Mouse (Mus musculus): ENCODE results near the gene Sugct. TPM values are rescaled to one million over a fixed set of nuclear protein-coding genes. Genes with fewer than 3 reads are reported as not detected.

The Sugct gene
- polyA plus RNA-seq, 1 experiment from 2014 or later = 2.7 TPM

- peaks cover 29% of the 10 kb centered on the region for H3K4me1 ChIP-seq (replicated peaks)
- no peak overlapping the region for H3K27ac ChIP-seq
- H3K9me3 ChIP-seq (replicated peaks) = no peaks in the 10 kb centered on the region
- peak overlapping the region; percentile 87 for H3K4me3 ChIP-seq (replicated peaks)
- peaks cover 4% of the 10 kb centered on the region for H3K36me3 ChIP-seq
- 0 out of 2 replicates have a peak overlapping the region, but pooled peaks have one; percentile 2 for H3K9ac ChIP-seq
- no peaks in the 10 kb centered on the region for H3K27me3 ChIP-seq
- ATAC-seq (ENCODE audit: low read depth) = no peak
- peak overlapping the region; percentile 87 for H3K4me2 ChIP-seq
- whole genome bisulfite sequencing (ENCODE audit: insufficient replicate concordance) = 58% methylated on average over 5 of the region's 5 CpGs
- no peak for DNase-seq
Measured at GRCm38 (mm10) chr13:17693816-17694215, 1.5 kb downstream of the Sugct start.

DNA sequence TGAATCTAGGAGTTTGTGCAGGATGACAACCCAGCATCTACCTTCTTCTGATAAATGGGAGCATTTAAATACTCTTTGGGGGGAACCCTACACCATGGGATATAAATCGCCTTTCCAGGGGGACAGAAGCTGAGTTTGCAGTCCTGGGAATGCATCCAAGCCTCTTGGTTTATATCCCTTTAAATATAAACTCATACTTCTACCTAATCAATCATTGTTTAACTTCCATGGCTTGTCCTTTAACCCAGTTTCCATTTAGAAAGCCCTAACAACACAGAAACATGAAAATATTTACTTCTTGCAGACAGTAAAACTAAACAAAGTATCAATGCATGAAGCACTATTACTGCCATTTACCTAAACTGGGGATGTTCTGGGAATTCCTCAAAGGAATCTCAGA is 3.9 kb downstream of the Sugct start:
- ATAC-seq (ENCODE audit: low read depth) = no peak
- no peak for DNase-seq
- H3K4me1 ChIP-seq (replicated peaks) = peaks cover 16% of the 10 kb centered on the region
- H3K4me3 ChIP-seq (replicated peaks) = no peak overlapping the region
- H3K9me3 ChIP-seq (replicated peaks) = no peaks in the 10 kb centered on the region
- no peak overlapping the region for H3K4me2 ChIP-seq
- no peak overlapping the region for H3K9ac ChIP-seq
- no peak overlapping the region for H3K27ac ChIP-seq
- 46% methylated on average over 1 of the region's 1 CpGs for WGBS (ENCODE audit: insufficient replicate concordance)
- no peaks in the 10 kb centered on the region for H3K27me3 ChIP-seq
- H3K36me3 ChIP-seq = no peaks in the 10 kb centered on the region

- H3K4me1 ChIP-seq (replicated peaks) = peaks cover 16% of the 10 kb centered on the region
- no peaks in the 10 kb centered on the region for H3K27me3 ChIP-seq
- ATAC-seq (ENCODE audit: low read depth) (no peak), DNase-seq (no peak)
- no peak overlapping the region for H3K4me2 ChIP-seq
- H3K9ac ChIP-seq = no peak overlapping the region
- H3K9me3 ChIP-seq (replicated peaks) = no peaks in the 10 kb centered on the region
- no peak overlapping the region for H3K27ac ChIP-seq
- H3K4me3 ChIP-seq (replicated peaks) = no peak overlapping the region
- no peaks in the 10 kb centered on the region for H3K36me3 ChIP-seq
Measured at GRCm38 (mm10) chr13:17690686-17691085, 4.7 kb downstream of the Sugct start.

DNA sequence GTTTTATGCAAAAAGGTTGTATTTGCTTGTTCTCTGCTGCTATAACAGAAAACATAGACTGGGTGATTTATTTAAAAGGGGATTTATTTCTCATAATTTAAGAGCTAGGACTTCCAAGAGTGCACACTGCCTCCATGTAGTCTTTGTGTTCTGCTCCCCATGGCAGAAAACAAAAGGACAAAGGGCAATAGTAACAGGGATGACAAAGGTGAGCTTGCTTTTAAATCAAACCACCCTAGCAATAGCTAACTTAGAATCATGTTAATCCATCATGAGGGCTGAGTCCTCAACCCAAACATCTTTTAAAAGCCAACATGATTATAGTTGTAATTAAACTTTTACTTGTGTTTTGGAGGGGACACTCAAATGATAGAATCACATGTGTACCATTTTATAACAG is 5.9 kb downstream of the Sugct start:
- Histone ChIP-seq H3K4me3 (replicated peaks) (no peak overlapping the region), H3K9me3 (replicated peaks) (no peaks in the 10 kb centered on the region), H3K27me3 (no peaks in the 10 kb centered on the region), H3K4me2 (no peak overlapping the region), H3K4me1 (replicated peaks) (peaks cover 16% of the 10 kb centered on the region), H3K9ac (no peak overlapping the region), H3K36me3 (no peaks in the 10 kb centered on the region), H3K27ac (no peak overlapping the region)
- no peak for DNase-seq
- ATAC-seq (ENCODE audit: low read depth) = no peak

GRCm38 (mm10) chr13:17671122-17671521 is 24.2 kb downstream of the Sugct start:
- WGBS (ENCODE audit: insufficient replicate concordance) = 33% methylated on average over 1 of the region's 1 CpGs
- H3K27ac ChIP-seq = no peak overlapping the region
- no peak overlapping the region for H3K9ac ChIP-seq
- H3K27me3 ChIP-seq = no peaks in the 10 kb centered on the region
- DNase-seq (no peak), ATAC-seq (ENCODE audit: low read depth) (peak; percentile 84)
- H3K4me3 ChIP-seq (replicated peaks) = no peak overlapping the region
- no peaks in the 10 kb centered on the region for H3K36me3 ChIP-seq
- no peaks in the 10 kb centered on the region for H3K9me3 ChIP-seq (replicated peaks)
- no peak overlapping the region for H3K4me2 ChIP-seq
- H3K4me1 ChIP-seq (replicated peaks) = no peaks in the 10 kb centered on the region

GRCm38 (mm10) chr13:17667380-17667779 is 28.0 kb downstream of the Sugct start:
- ATAC-seq (ENCODE audit: low read depth) (no peak), DNase-seq (no peak)
- Histone ChIP-seq H3K9ac (no peak overlapping the region), H3K4me3 (replicated peaks) (no peak overlapping the region), H3K36me3 (no peaks in the 10 kb centered on the region), H3K27ac (no peak overlapping the region), H3K4me1 (replicated peaks) (no peaks in the 10 kb centered on the region), H3K27me3 (no peaks in the 10 kb centered on the region), H3K9me3 (replicated peaks) (no peaks in the 10 kb centered on the region), H3K4me2 (no peak overlapping the region)
- WGBS (ENCODE audit: insufficient replicate concordance) = 75% methylated on average over 1 of the region's 1 CpGs

GRCm38 (mm10) chr13:17642294-17642693 is 53.1 kb downstream of the Sugct start:
- Histone ChIP-seq H3K27me3 (no peaks in the 10 kb centered on the region), H3K36me3 (no peaks in the 10 kb centered on the region)

GRCm38 (mm10) chr13:17638008-17638407 is 57.3 kb downstream of the Sugct start:
- ATAC-seq (ENCODE audit: low read depth) = no peak

More at GRCm38 (mm10) chr13:17642294-17642693, 53.1 kb downstream of the Sugct start:
- Histone ChIP-seq H3K9me3 (replicated peaks) (no peaks in the 10 kb centered on the region), H3K4me2 (no peak overlapping the region), H3K4me3 (replicated peaks) (no peak overlapping the region), H3K4me1 (replicated peaks) (no peaks in the 10 kb centered on the region), H3K27ac (no peak overlapping the region), H3K9ac (no peak overlapping the region)
- DNase-seq = no peak
- 33% methylated on average over 2 of the region's 2 CpGs for WGBS (ENCODE audit: insufficient replicate concordance)
- no peak for ATAC-seq (ENCODE audit: low read depth)

DNA sequence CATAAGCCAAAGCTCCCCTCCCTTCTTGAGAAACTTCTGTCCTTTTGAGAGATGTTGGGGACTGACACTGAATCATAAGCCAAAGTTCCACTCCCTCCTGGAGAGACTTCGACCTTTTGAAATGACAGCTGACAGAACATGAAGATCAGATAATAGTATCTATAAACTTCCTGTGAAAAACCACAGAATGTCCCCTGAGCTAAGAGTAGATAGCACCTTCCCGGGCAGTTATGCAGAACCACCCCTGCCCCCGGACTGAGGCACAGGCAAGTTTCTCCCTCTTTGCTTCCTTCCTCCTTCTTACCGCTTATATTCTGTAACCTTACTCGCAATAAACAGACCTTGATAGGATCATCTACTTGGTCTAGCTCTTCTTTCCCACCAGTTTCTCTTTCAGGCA is 68.2 kb downstream of the Sugct start:
- no peak for DNase-seq
- no peak for ATAC-seq (ENCODE audit: low read depth)
- Histone ChIP-seq H3K27me3 (no peaks in the 10 kb centered on the region), H3K4me1 (replicated peaks) (no peaks in the 10 kb centered on the region), H3K4me3 (replicated peaks) (no peak overlapping the region), H3K9ac (no peak overlapping the region), H3K9me3 (replicated peaks) (no peaks in the 10 kb centered on the region), H3K27ac (no peak overlapping the region), H3K36me3 (no peaks in the 10 kb centered on the region), H3K4me2 (no peak overlapping the region)
- WGBS (ENCODE audit: insufficient replicate concordance) = 11% methylated on average over 5 of the region's 5 CpGs

More at GRCm38 (mm10) chr13:17638008-17638407, 57.3 kb downstream of the Sugct start:
- no peaks in the 10 kb centered on the region for H3K9me3 ChIP-seq (replicated peaks)
- H3K4me1 ChIP-seq (replicated peaks) = no peaks in the 10 kb centered on the region
- H3K9ac ChIP-seq = no peak overlapping the region
- no peaks in the 10 kb centered on the region for H3K36me3 ChIP-seq
- DNase-seq = no peak
- no peaks in the 10 kb centered on the region for H3K27me3 ChIP-seq
- H3K27ac ChIP-seq = no peak overlapping the region
- H3K4me2 ChIP-seq = no peak overlapping the region
- no peak overlapping the region for H3K4me3 ChIP-seq (replicated peaks)

GRCm38 (mm10) chr13:17624976-17625375 is 70.4 kb downstream of the Sugct start:
- no peak overlapping the region for H3K27ac ChIP-seq

DNA sequence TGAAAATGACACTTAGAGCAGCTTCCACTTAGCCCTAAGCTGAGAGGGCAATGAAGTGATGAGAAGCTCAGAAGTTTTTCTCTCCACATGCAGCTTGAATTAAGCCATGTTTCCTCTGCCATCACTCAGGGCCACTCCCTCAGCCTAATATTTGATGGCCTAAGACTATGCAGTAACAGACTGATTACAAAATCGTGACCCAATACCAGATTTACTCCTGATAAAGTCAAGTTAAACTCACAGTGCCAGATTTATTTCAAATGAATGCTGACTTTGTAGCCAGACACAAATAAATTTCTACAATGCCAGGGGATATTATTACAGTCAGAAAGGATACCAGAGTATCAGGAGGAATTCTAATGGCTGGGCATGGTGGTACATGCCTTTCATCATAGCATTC is 89.1 kb downstream of the Sugct start:
- H3K4me3 ChIP-seq (replicated peaks) = no peak overlapping the region
- no peaks in the 10 kb centered on the region for H3K36me3 ChIP-seq
- no peak overlapping the region for H3K4me2 ChIP-seq
- H3K27ac ChIP-seq = no peak overlapping the region
- no peaks in the 10 kb centered on the region for H3K9me3 ChIP-seq (replicated peaks)
- no peaks in the 10 kb centered on the region for H3K27me3 ChIP-seq
- no peak for ATAC-seq (ENCODE audit: low read depth)
- 29% methylated on average over 1 of the region's 1 CpGs for WGBS (ENCODE audit: insufficient replicate concordance)
- H3K9ac ChIP-seq = no peak overlapping the region
- DNase-seq = no peak
- H3K4me1 ChIP-seq (replicated peaks) = no peaks in the 10 kb centered on the region

More at GRCm38 (mm10) chr13:17624976-17625375, 70.4 kb downstream of the Sugct start:
- H3K9ac ChIP-seq = no peak overlapping the region
- no peaks in the 10 kb centered on the region for H3K27me3 ChIP-seq
- no peak for ATAC-seq (ENCODE audit: low read depth)
- H3K4me2 ChIP-seq = no peak overlapping the region
- H3K4me3 ChIP-seq (replicated peaks) = no peak overlapping the region
- no peaks in the 10 kb centered on the region for H3K36me3 ChIP-seq
- no peaks in the 10 kb centered on the region for H3K4me1 ChIP-seq (replicated peaks)
- H3K9me3 ChIP-seq (replicated peaks) = no peaks in the 10 kb centered on the region
- DNase-seq = no peak

GRCm38 (mm10) chr13:17604670-17605069 is 90.7 kb downstream of the Sugct start:
- ATAC-seq (ENCODE audit: low read depth) (no peak), DNase-seq (no peak)
- Histone ChIP-seq H3K36me3 (no peaks in the 10 kb centered on the region), H3K4me3 (replicated peaks) (no peak overlapping the region), H3K4me2 (no peak overlapping the region), H3K27me3 (no peaks in the 10 kb centered on the region), H3K9me3 (replicated peaks) (no peaks in the 10 kb centered on the region), H3K27ac (no peak overlapping the region), H3K4me1 (replicated peaks) (no peaks in the 10 kb centered on the region), H3K9ac (no peak overlapping the region)
- WGBS (ENCODE audit: insufficient replicate concordance) = 6% methylated on average over 3 of the region's 3 CpGs

DNA sequence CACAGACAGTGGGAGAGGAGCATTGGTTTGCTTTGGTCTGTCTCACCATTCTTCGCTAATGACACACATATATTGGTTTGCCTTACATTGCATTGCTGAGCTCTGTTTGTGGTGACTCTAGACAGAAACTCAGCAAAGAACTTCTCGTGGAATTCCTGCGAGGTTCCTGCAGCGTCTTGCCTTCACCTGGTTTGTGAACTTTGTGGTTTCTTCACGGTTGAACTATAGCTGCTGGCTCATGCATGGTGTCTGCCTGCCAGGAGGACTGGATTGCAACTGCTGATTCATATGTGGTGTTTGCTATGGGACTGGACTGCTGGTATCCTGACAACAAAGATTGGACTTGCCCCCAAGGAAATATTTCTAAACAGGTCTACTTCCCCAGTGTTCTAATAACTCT is 91.6 kb downstream of the Sugct start:
- H3K36me3 ChIP-seq = no peaks in the 10 kb centered on the region
- H3K4me1 ChIP-seq (replicated peaks) = no peaks in the 10 kb centered on the region
- WGBS (ENCODE audit: insufficient replicate concordance) = 57% methylated on average over 5 of the region's 5 CpGs
- no peak overlapping the region for H3K9ac ChIP-seq
- no peak overlapping the region for H3K4me3 ChIP-seq (replicated peaks)
- ATAC-seq (ENCODE audit: low read depth) (no peak), DNase-seq (no peak)
- no peaks in the 10 kb centered on the region for H3K9me3 ChIP-seq (replicated peaks)
- no peaks in the 10 kb centered on the region for H3K27me3 ChIP-seq
- H3K27ac ChIP-seq = no peak overlapping the region
- no peak overlapping the region for H3K4me2 ChIP-seq

All from liver, embryonic 13.5 days (tissue).